Mouse (Mus musculus) heart, embryonic 15.5 days (tissue): ENCODE measurements around the gene Zfp865. TPM values are rescaled to one million over a fixed set of nuclear protein-coding genes. Genes with fewer than 3 reads are reported as not detected.
A peak's percentile ranks its signal among the peaks of the same experiment; 100 is the strongest.
"Not testable (repeated sequence)": the region's sequence is repeated elsewhere in the genome, so short reads cannot be mapped to it uniquely, and the experiment has no call there.

ENCODE experiments used
- ATAC-seq: fragments of 200-750 bp; cut with Nextera tagmentation; replicated peaks from 2 replicates; pipeline ENCODE4 v1.8.0; 2017; ENCODE audit warnings: low read depth, moderate TSS enrichment; ENCODE audit not compliant: insufficient number of reproducible peaks, insufficient read depth, low FRiP score
- H3K27ac ChIP-seq: fragments of 300-500 bp; sonication (generic); 2 replicates; pipeline ENCODE4 v1.5.1; 2015; ENCODE audit warnings: mild to moderate bottlenecking, inconsistent platforms
- H3K27me3 ChIP-seq: fragments of 300-500 bp; sonication (generic); 2 replicates; pipeline ENCODE4 v1.6.1; 2015; ENCODE audit warnings: inconsistent platforms
- H3K36me3 ChIP-seq: fragments of 300-500 bp; sonication (generic); 2 replicates; pipeline ENCODE4 v1.6.1; 2015; ENCODE audit warnings: mild to moderate bottlenecking, inconsistent platforms
- H3K4me1 ChIP-seq: fragments of 300-500 bp; sonication (generic); replicated peaks from 2 replicates; pipeline ENCODE4 v1.6.1; 2015; ENCODE audit warnings: inconsistent platforms
- H3K4me2 ChIP-seq: fragments of 300-500 bp; sonication (generic); 2 replicates; pipeline ENCODE4 v1.6.1; 2015; ENCODE audit warnings: inconsistent platforms, mild to moderate bottlenecking, moderate library complexity
- H3K4me3 ChIP-seq: fragments of 300-500 bp; sonication (generic); 2 replicates; pipeline ENCODE4 v1.5.1; 2015; ENCODE audit warnings: mild to moderate bottlenecking, inconsistent platforms
- H3K9ac ChIP-seq: fragments of 300-500 bp; sonication (generic); 2 replicates; pipeline ENCODE4 v1.6.1; 2015; ENCODE audit warnings: mild to moderate bottlenecking, inconsistent platforms
- H3K9me3 ChIP-seq: fragments of 300-500 bp; sonication (generic); replicated peaks from 2 replicates; pipeline ENCODE4 v1.6.1; 2016; ENCODE audit warnings: inconsistent platforms
- WGBS: fragments of 180-500 bp; shearing (Covaris S2); methylation state at CpG from one replicate; pipeline ENCODE4 v1.1.7; 2015; ENCODE audit warnings: mixed read lengths; 5-methylcytosine and 5-hydroxymethylcytosine counted together
- polyA plus RNA-seq: library from polyadenylated mRNA; unstranded; fragments of >200 nt; fragmentation: Nextera tagmentation; extraction: Ambion mirVana; gene quantifications from 2 replicates; pipeline ENCODE4 v1.2.1, GENCODE M21; 2015

The Zfp865 gene
- polyA plus RNA-seq, 1 experiment from 2014 or later = 3.3 TPM

GRCm38 (mm10) chr7:5017352-5017751 lies 2.8 kb upstream of the Zfp865 start:
- H3K4me3 ChIP-seq = no peak overlapping the region
- H3K9ac ChIP-seq = no peak overlapping the region
- peaks cover 14% of the 10 kb centered on the region for H3K36me3 ChIP-seq
- no peaks in the 10 kb centered on the region for H3K27me3 ChIP-seq
- ATAC-seq = no peak
- peaks cover 19% of the 10 kb centered on the region for H3K4me1 ChIP-seq
- H3K4me2 ChIP-seq = no peak overlapping the region
- no peak overlapping the region for H3K27ac ChIP-seq
- WGBS = 85% methylated on average over 16 of the region's 16 CpGs
- H3K9me3 ChIP-seq = no peaks in the 10 kb centered on the region

- 97% methylated on average over 21 of the region's 21 CpGs for WGBS
- H3K9me3 ChIP-seq = no peaks in the 10 kb centered on the region
- H3K36me3 ChIP-seq = peaks cover 10% of the 10 kb centered on the region; the same call in 1 of the 2 replicates
- no peaks in the 10 kb centered on the region for H3K27me3 ChIP-seq
- no peak overlapping the region for H3K4me2 ChIP-seq
- no peak overlapping the region for H3K27ac ChIP-seq
- H3K9ac ChIP-seq = no peak overlapping the region
- peaks cover 19% of the 10 kb centered on the region for H3K4me1 ChIP-seq
- ATAC-seq = no peak
- no peak overlapping the region for H3K4me3 ChIP-seq
Observed at GRCm38 (mm10) chr7:5017931-5018330, 2.2 kb upstream of the Zfp865 start.

GRCm38 (mm10) chr7:5019576-5019975 lies 600 bp upstream of the Zfp865 start:
- peak overlapping the region; percentile 58 for H3K9ac ChIP-seq
- not testable (repeated sequence) for H3K27me3 ChIP-seq, H3K9me3 ChIP-seq, ATAC-seq
- H3K4me2 ChIP-seq = peak overlapping the region; percentile 62
- peaks cover 17% of the 10 kb centered on the region for H3K4me1 ChIP-seq
- 26% methylated on average over 8 of the region's 8 CpGs for WGBS
- peak overlapping the region; percentile 96 for H3K27ac ChIP-seq
- peaks cover 15% of the 10 kb centered on the region; the same call in 1 of the 2 replicates for H3K36me3 ChIP-seq
- peak overlapping the region; percentile 85 for H3K4me3 ChIP-seq

DNA sequence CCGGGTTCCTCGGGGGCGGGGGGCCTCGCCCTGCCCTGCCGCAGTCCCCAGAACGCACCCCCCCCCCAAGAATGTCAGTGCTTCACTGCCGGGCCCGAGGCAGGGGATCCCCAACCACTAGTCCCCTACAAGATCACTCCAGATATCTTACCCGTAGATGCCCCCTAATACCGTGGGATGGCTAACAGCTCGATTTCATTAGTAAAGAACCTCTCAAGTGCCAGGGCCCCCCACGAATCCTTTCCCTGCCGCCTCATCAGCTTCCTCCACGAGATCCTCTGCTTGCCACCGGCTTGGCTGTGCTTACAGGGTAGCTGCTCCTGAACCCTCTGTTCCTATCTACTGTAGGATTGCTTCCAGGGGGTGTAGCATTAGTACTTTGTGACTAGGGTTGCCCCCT lies 509 bp downstream of the Zfp865 start:
- Histone ChIP-seq H3K36me3 (peaks cover 15% of the 10 kb centered on the region; the same call in 1 of the 2 replicates), H3K27ac (peak overlapping the region; percentile 96), H3K4me1 (peaks cover 17% of the 10 kb centered on the region), H3K27me3 (no peaks in the 10 kb centered on the region), H3K4me3 (peak overlapping the region; percentile 85), H3K9me3 (no peaks in the 10 kb centered on the region), H3K9ac (peak overlapping the region; percentile 93), H3K4me2 (peak overlapping the region; percentile 67)
- ATAC-seq = no peak
- under 1% methylated on average over 15 of the region's 15 CpGs for WGBS

GRCm38 (mm10) chr7:5021197-5021596 lies 1.0 kb downstream of the Zfp865 start:
- peak overlapping the region; percentile 85 for H3K4me3 ChIP-seq
- H3K27ac ChIP-seq = peak overlapping the region; percentile 96
- H3K9me3 ChIP-seq = no peaks in the 10 kb centered on the region
- peaks cover 13% of the 10 kb centered on the region for H3K4me1 ChIP-seq
- no peaks in the 10 kb centered on the region for H3K27me3 ChIP-seq
- whole genome bisulfite sequencing = 50% methylated on average over 5 of the region's 5 CpGs
- peak overlapping the region; percentile 93 for H3K9ac ChIP-seq
- no peak for ATAC-seq
- peaks cover 18% of the 10 kb centered on the region; the same call in 1 of the 2 replicates for H3K36me3 ChIP-seq
- H3K4me2 ChIP-seq = peak overlapping the region; percentile 67

- Histone ChIP-seq H3K4me1 (no peaks in the 10 kb centered on the region), H3K36me3 (peaks cover 80% of the 10 kb centered on the region), H3K27ac (no peak overlapping the region), H3K9me3 (peaks cover 24% of the 10 kb centered on the region), H3K9ac (no peak overlapping the region), H3K4me3 (no peak overlapping the region), H3K4me2 (no peak overlapping the region), H3K27me3 (no peaks in the 10 kb centered on the region)
- ATAC-seq = no peak
- 91% methylated on average over 22 of the region's 22 CpGs for WGBS
Observed at GRCm38 (mm10) chr7:5029543-5029942, 9.4 kb downstream of the Zfp865 start.

DNA sequence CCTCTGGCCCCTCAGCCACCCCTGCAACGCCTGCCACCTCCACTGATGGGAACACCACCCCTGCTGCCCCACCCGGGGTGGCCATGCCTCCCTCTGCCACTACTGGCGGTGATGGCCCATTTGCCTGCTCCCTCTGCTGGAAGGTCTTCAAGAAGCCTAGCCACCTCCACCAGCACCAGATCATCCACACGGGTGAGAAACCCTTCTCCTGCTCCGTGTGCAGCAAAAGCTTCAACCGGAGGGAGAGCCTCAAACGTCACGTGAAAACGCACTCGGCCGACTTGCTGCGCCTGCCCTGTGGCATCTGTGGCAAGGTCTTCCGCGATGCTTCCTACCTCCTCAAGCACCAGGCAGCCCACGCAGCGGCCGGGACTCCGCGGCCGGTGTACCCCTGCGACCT lies 9.8 kb downstream of the Zfp865 start:
- peaks cover 84% of the 10 kb centered on the region for H3K36me3 ChIP-seq
- no peaks in the 10 kb centered on the region for H3K4me1 ChIP-seq
- WGBS = 88% methylated on average over 21 of the region's 21 CpGs
- no peak overlapping the region for H3K9ac ChIP-seq
- no peak overlapping the region for H3K27ac ChIP-seq
- H3K4me2 ChIP-seq = no peak overlapping the region
- H3K4me3 ChIP-seq = no peak overlapping the region
- peaks cover 24% of the 10 kb centered on the region for H3K9me3 ChIP-seq
- ATAC-seq = no peak
- H3K27me3 ChIP-seq = no peaks in the 10 kb centered on the region

DNA sequence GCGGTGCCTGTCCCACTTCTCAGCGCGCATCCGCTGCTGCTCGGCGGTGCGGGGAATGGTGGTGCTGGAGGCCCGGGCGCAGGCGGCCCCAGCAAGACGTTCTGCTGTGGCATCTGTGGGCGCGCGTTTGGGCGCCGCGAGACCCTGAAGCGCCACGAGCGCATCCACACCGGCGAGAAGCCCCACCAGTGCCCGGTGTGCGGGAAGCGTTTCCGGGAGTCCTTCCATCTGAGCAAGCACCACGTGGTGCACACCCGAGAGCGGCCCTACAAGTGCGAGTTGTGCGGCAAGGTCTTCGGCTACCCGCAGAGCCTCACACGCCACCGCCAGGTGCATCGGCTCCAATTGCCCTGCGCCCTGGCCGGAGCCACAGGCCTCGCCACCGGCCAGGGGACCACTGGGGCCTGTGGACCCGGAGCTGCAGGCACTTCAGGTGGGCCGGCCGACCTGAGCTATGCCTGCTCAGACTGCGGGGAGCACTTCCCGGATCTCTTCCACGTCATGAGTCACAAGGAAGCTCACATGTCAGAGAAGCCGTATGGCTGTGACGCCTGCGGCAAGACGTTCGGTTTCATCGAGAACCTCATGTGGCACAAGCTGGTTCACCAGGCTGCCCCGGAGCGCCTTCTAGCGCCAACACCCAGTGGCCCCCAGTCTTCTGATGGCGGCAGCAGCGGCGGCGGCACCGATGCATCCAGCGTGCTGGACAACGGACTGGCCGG lies 10.5 kb downstream of the Zfp865 start:
- H3K4me3 ChIP-seq = no peak overlapping the region
- H3K9ac ChIP-seq = no peak overlapping the region
- H3K4me1 ChIP-seq = no peaks in the 10 kb centered on the region
- H3K27me3 ChIP-seq = no peaks in the 10 kb centered on the region
- no peak overlapping the region for H3K27ac ChIP-seq
- H3K9me3 ChIP-seq = peaks cover 24% of the 10 kb centered on the region
- H3K36me3 ChIP-seq = peaks cover 91% of the 10 kb centered on the region
- no peak; the same call in 1 of the 2 replicates for ATAC-seq
- no peak overlapping the region for H3K4me2 ChIP-seq
- WGBS = 81% methylated on average over 63 of the region's 63 CpGs

DNA sequence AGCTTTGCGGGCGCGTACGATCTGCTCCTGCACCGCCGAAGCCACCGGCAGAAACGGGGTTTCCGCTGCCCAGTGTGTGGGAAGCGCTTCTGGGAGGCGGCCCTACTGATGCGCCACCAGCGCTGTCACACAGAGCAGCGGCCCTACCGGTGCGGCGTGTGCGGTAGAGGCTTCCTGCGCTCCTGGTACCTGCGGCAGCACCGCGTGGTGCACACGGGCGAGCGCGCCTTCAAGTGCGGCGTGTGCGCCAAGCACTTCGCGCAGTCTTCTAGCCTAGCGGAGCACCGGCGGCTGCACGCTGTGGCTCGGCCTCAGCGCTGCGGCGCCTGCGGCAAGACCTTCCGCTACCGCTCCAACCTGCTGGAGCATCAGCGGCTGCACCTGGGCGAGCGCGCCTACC lies 11.3 kb downstream of the Zfp865 start:
- no peak overlapping the region for H3K4me3 ChIP-seq
- peaks cover 90% of the 10 kb centered on the region for H3K36me3 ChIP-seq
- no peak overlapping the region for H3K9ac ChIP-seq
- peaks cover 24% of the 10 kb centered on the region for H3K9me3 ChIP-seq
- no peak overlapping the region for H3K4me2 ChIP-seq
- 82% methylated on average over 46 of the region's 46 CpGs for WGBS
- H3K27ac ChIP-seq = no peak overlapping the region
- H3K27me3 ChIP-seq = no peaks in the 10 kb centered on the region
- H3K4me1 ChIP-seq = no peaks in the 10 kb centered on the region
- no peak for ATAC-seq

DNA sequence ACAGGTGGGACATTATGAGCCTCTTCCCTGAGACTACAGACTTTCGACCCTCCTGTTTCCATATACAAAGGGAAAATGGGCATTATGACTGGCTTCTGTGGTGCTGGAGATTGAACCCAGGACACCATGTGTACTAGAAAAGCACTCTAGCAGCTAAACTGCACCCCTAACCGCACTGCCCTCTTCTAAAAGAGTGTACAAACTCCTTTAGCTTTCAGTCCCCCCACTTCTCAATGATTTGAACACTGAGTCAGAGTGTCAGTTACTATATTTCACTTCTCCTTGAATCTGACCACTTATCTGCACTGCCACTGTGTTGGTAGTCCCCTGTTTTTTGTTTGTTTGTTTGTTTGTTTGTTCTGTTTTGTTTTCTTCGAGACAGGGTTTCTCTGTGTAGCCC lies 13.6 kb downstream of the Zfp865 start, which contains the start of gene 4632433K11Rik:
4632433K11Rik (plus strand) TSS at position 301 of the 400 bp plus-strand sequence.
- H3K36me3 ChIP-seq = peaks cover 72% of the 10 kb centered on the region
- H3K4me2 ChIP-seq = no peak within 1 kb of the TSS
- no peak for ATAC-seq
- 91% methylated on average over 3 of the region's 3 CpGs for WGBS
- no peak within 1 kb of the TSS for H3K9ac ChIP-seq
- H3K27me3 ChIP-seq = no peaks in the 10 kb centered on the region
- no peak within 1 kb of the TSS for H3K27ac ChIP-seq
- peaks cover 7% of the 10 kb centered on the region for H3K4me1 ChIP-seq
- H3K9me3 ChIP-seq = peaks cover 24% of the 10 kb centered on the region
- no peak within 1 kb of the TSS for H3K4me3 ChIP-seq

- Histone ChIP-seq H3K36me3 (peaks cover 54% of the 10 kb centered on the region), H3K4me3 (no peak overlapping the region), H3K27me3 (no peaks in the 10 kb centered on the region), H3K4me2 (no peak overlapping the region), H3K9me3 (peaks cover 10% of the 10 kb centered on the region), H3K27ac (no peak overlapping the region), H3K4me1 (peaks cover 13% of the 10 kb centered on the region), H3K9ac (no peak overlapping the region)
- WGBS = 96% methylated on average over 17 of the region's 17 CpGs
- no peak for ATAC-seq
Observed at GRCm38 (mm10) chr7:5035628-5036027, 15.5 kb downstream of the Zfp865 start.

DNA sequence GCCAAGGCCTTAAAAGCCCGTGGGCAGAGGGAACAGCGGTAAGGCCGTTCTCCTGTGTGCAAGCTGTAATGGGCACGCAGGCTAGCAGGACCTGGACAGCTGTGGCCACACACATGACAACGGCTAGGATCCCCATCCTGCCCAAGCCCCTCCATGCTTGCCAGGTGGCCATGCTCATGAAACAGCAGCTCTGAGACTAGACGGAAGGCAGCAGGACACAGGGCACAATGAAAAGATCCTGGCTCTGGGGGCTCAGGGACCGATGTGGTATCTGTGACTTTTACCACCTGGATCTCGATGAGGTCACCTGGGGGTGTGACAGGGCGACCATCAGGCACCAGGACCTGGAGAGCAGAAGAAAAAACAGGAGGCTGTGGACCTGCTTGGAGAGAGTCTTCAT lies 16.0 kb downstream of the Zfp865 start:
- no peak overlapping the region for H3K27ac ChIP-seq
- 90% methylated on average over 9 of the region's 9 CpGs for WGBS
- H3K9ac ChIP-seq = no peak overlapping the region
- no peak for ATAC-seq
- peaks cover 49% of the 10 kb centered on the region for H3K36me3 ChIP-seq
- H3K4me2 ChIP-seq = no peak overlapping the region
- H3K9me3 ChIP-seq = peaks cover 5% of the 10 kb centered on the region
- peaks cover 13% of the 10 kb centered on the region for H3K4me1 ChIP-seq
- no peak overlapping the region for H3K4me3 ChIP-seq
- H3K27me3 ChIP-seq = no peaks in the 10 kb centered on the region
